Mouse (Mus musculus): ENCODE results near the gene Cog8.
"Not testable (repeated sequence)": the region's sequence is repeated elsewhere in the genome, so short reads cannot be mapped to it uniquely, and the experiment has no call there.

Gene Cog8

DNA sequence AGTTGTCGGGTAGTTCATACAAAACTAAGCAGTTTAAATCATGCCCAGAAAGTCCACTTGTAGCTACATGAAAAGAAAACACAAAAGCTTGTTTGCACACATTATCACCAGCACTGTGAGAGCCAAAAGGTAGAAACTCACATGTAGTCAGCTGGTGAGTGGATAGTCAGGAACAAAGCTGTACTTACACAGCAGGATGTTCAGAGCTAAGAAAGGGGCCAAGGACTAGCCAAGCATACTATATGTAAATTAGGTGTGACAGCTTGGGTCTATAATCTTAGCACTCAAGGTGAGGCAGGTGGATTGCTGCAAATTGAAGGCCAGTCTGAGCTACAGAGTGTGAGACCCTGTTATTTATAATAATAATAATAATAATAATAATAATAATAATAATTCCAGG is 6.1 kb upstream of the Cog8 start:
- no peaks in the 10 kb centered on the region for H3K36me3 ChIP-seq (ENCODE audit: control insufficient read depth, insufficient read depth, low read length, poor library complexity, severe bottlenecking)
- H3K27me3 ChIP-seq (ENCODE audit: control insufficient read depth, insufficient read depth, low read length, poor library complexity, severe bottlenecking): no peaks in the 10 kb centered on the region
- peak; percentile 62 for DNase-seq (ENCODE audit: low read depth, low spot score)

DNA sequence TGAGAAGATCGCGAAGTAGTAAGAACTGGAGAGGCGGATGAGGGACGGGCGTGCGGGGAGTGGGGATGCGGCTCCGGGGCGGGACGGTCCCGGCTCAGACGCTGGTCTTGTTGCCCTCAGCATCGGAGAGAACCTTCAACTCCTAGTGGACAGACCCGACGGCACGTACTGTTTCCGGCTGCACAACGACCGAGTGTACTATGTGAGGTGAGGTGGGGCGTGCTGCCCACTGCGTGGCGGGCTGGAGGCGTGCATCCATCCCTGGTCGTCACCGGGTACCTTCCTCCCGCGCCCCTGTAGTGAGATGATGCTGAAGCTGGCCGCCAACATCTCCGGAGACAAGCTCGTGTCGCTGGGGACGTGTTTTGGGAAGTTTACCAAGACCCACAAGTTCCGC is 482 bp upstream of the Cog8 start:
- Histone ChIP-seq H3K36me3 (ENCODE audit: control insufficient read depth, insufficient read depth, low read length, poor library complexity, severe bottlenecking) (peaks cover 4% of the 10 kb centered on the region), H3K27me3 (ENCODE audit: control insufficient read depth, insufficient read depth, low read length, poor library complexity, severe bottlenecking) (no peaks in the 10 kb centered on the region)
- no peak for DNase-seq (ENCODE audit: low read depth, low spot score)

DNA sequence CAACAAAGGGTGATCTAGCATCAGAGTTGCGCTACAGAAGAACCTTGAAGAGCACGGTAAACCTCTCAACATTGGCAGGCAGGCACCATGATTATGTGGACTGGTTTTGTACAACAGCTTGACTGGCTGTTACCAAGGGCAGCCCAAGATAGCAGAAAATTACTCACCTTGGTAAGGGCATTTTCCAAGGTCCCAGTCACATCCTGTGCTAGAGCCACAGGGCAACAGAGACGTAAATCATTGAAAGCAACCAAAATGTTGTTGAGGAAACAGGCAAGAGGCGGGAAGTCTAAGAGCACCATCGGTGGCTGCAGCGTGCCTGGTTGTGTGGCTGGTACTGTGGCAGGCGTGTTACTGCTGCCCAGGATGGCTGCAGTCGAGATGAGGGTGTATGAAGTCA is 4.4 kb downstream of the Cog8 start:
- no peak for DNase-seq (ENCODE audit: low read depth, low spot score)
- Histone ChIP-seq H3K36me3 (ENCODE audit: control insufficient read depth, insufficient read depth, low read length, poor library complexity, severe bottlenecking) (peaks cover 7% of the 10 kb centered on the region), H3K27me3 (ENCODE audit: control insufficient read depth, insufficient read depth, low read length, poor library complexity, severe bottlenecking) (no peaks in the 10 kb centered on the region)

DNA sequence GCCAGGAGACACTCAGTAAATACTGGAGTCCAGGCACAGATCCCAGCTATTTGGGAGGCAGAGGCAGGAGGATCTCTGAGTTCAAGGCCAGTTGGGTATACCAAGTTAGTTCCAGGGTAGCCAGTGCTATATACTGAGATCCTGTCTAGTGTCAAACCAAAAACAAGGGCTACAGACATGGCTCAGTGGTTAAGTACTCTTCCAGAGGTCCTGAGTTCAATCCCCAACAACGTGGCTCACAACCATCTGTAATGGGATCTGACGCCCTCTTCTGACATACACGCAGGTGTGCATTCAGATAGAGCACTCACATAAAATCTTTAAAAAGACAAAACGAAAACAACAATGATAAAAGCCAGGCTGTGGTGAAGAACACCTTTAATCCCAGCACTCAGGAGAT is 7.0 kb downstream of the Cog8 start:
- Histone ChIP-seq H3K36me3 (ENCODE audit: control insufficient read depth, insufficient read depth, low read length, poor library complexity, severe bottlenecking) (peaks cover 16% of the 10 kb centered on the region), H3K27me3 (ENCODE audit: control insufficient read depth, insufficient read depth, low read length, poor library complexity, severe bottlenecking) (no peaks in the 10 kb centered on the region)
- DNase-seq (ENCODE audit: low read depth, low spot score): no peak

DNA sequence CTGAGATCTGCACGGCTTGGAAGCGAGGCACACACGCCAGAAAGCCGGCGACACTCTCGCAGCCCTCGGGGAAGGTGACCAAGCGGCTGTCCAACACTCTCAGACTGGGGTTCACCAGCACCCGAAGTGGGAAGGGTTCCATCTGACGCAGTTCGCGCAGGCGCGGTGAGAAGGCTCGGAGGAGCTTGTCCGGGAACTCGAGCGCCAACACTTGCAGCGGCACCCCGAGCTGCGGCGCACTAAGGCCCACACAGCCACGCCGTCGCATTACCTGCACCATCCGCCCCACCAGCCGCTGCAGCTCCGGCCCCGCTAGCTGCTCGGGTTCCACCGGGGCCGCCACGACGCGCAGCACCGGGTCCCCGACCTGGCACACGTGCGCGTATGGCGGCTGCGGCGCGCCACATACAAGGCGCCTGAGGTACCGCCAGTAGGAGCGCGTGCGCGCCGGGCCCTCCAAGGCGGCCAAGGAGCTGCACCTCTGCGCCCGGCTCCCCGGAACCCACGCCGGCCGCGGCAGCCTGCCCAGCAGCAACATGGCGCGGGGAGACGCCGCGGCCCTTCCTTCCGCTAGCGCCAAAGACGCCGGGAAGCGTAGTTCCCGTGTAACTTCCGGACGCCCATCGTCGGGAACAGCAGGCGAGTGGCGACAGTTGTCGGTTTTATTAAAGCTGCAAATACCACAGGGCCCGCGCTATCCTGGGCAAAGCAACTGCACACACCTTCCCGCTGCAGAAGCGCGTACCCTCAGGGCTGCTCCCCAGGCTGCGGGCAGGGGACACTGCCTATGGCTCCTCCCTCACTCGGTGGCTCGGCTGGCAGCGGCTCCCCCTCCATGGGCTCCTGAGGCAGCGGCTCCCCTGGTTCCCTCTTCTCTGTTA is 8.2 kb downstream of the Cog8 start, which contains the start of gene Pdf:
TSS of gene Pdf (minus strand) at position 554 of the 881 bp plus-strand sequence.
- DNase-seq (ENCODE audit: low read depth, low spot score): peak; percentile 79
- no peaks in the 10 kb centered on the region for H3K27me3 ChIP-seq (ENCODE audit: control insufficient read depth, insufficient read depth, low read length, poor library complexity, severe bottlenecking)
- peaks cover 18% of the 10 kb centered on the region for H3K36me3 ChIP-seq (ENCODE audit: control insufficient read depth, insufficient read depth, low read length, poor library complexity, severe bottlenecking)

DNA sequence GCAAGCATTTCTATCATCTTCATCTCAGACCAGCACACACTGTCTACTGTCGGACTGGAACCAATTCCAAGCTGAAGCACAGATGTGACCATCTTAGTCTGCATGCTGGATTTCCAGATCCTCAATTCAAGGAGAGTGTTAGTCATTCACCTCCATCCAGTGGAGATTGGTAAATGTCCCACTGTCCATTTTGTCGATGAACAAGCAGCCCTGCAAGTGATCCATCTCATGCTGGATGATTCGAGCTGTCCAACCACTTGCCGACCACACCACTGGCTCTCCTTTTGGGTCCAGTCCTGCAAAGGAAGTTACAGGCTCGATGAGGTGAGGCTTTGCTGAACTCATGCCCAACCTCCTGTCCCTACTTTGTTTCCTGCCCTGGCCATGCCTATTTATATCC is 9.5 kb downstream of the Cog8 start:
- no peaks in the 10 kb centered on the region for H3K27me3 ChIP-seq (ENCODE audit: control insufficient read depth, insufficient read depth, low read length, poor library complexity, severe bottlenecking)
- H3K36me3 ChIP-seq (ENCODE audit: control insufficient read depth, insufficient read depth, low read length, poor library complexity, severe bottlenecking): peaks cover 14% of the 10 kb centered on the region

DNA sequence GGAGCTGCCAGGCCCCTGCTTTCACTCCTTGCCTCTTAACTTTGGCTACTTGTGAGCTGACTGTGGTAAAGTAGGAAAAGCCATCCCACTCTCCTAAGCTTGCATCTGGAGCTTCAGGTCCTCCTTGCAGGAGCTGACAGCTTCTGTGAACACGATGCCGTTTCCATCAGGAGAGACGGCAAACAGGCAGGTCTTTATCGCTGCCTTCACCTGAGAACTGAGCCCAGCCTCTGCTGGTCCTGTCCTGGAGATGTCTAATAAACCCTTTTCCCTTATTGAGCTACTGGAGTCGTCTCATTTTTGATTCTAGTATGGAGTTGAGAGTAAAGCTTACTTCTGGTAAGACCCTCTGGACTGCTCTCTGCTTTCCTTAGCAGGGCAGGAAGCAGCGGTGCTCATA is 11.0 kb downstream of the Cog8 start:
- no peak for DNase-seq (ENCODE audit: low read depth, low spot score)
- Histone ChIP-seq H3K36me3 (ENCODE audit: control insufficient read depth, insufficient read depth, low read length, poor library complexity, severe bottlenecking) (peaks cover 17% of the 10 kb centered on the region), H3K27me3 (ENCODE audit: control insufficient read depth, insufficient read depth, low read length, poor library complexity, severe bottlenecking) (no peaks in the 10 kb centered on the region)

More for the DNA sequence above, 9.5 kb downstream of the Cog8 start:
- DNase-seq (ENCODE audit: low read depth, low spot score): no peak

DNA sequence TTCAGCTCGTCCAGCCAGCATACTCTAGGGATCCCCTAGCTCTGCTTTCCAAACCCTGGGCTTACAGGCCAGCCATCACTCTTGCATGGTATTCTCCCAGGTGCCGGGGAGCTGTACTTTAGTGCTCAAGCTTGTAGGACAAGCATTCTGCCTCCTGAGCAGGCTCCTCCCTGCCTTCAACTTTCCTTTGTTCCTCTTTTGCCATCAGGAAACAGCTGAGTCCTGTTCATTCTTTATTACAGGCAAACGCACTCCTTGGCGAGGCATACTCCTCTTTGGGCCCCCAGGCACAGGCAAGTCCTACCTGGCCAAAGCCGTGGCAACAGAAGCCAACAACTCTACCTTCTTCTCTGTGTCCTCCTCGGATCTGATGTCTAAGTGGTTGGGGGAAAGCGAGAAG is 15.9 kb downstream of the Cog8 start:
- no peaks in the 10 kb centered on the region for H3K27me3 ChIP-seq (ENCODE audit: control insufficient read depth, insufficient read depth, low read length, poor library complexity, severe bottlenecking)
- H3K36me3 ChIP-seq (ENCODE audit: control insufficient read depth, insufficient read depth, low read length, poor library complexity, severe bottlenecking): peaks cover 16% of the 10 kb centered on the region
- no peak for DNase-seq (ENCODE audit: low read depth, low spot score)

DNA sequence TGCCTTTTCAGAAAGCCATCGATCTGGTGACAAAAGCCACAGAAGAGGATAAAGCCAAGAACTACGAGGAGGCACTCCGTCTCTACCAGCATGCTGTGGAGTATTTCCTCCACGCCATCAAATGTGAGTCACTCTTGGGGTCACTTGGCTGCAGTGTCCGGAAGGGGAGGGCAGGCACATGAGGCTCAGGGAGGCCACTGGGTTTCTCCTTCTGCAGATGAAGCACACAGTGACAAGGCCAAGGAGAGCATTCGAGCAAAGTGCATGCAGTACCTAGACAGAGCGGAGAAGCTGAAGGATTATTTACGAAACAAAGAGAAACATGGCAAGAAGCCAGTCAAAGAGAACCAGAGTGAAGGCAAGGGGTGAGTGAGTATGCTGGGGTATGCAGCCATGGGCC is 19.9 kb downstream of the Cog8 start:
- no peak for DNase-seq (ENCODE audit: low read depth, low spot score)
- Histone ChIP-seq H3K36me3 (ENCODE audit: control insufficient read depth, insufficient read depth, low read length, poor library complexity, severe bottlenecking) (peaks cover 5% of the 10 kb centered on the region), H3K27me3 (ENCODE audit: control insufficient read depth, insufficient read depth, low read length, poor library complexity, severe bottlenecking) (no peaks in the 10 kb centered on the region)

DNA sequence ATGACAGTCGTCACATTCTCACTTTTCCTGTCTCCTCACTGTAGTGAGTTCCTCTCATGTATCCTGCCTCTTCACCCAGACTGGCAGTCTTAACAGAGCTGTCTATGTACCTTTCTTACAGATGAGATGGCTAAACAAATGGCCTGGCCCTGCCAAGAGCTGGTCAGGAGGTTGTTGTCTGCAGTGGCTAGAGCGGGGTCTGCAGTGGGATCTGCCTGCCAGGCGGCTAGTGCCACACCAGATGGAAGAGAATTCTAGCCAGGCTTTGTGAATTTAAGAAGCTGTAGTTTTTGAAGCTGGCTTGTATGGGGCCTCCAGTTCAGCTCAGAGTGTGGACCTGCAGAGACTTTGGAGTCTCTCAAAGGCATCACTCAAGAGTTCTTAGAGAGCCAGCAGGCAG is 20.8 kb downstream of the Cog8 start:
- peaks cover 3% of the 10 kb centered on the region; the same call in 1 of the 2 replicates for H3K36me3 ChIP-seq (ENCODE audit: control insufficient read depth, insufficient read depth, low read length, poor library complexity, severe bottlenecking)
- H3K27me3 ChIP-seq (ENCODE audit: control insufficient read depth, insufficient read depth, low read length, poor library complexity, severe bottlenecking): no peaks in the 10 kb centered on the region
- DNase-seq (ENCODE audit: low read depth, low spot score): no peak

DNA sequence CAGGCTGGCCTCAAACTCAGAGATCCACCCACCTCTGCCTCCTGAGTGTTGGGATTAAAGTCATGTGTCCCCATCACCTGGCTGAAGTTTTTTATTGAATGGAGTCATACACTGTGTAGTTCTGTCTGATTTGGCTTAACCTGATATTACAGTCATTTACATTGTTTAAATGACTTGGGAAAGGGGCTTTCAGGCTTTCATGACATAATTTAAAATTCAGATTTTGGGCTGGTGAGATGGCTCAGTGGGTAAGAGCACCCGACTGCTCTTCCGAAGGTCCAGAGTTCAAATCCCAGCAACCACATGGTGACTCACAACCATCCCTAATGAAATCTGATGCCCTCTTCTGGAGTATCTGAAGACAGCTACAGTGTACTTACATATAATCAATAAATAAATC is 22.9 kb downstream of the Cog8 start:
- not testable (repeated sequence) for H3K27me3 ChIP-seq (ENCODE audit: control insufficient read depth, insufficient read depth, low read length, poor library complexity, severe bottlenecking); DNase-seq (ENCODE audit: low read depth, low spot score); H3K36me3 ChIP-seq (ENCODE audit: control insufficient read depth, insufficient read depth, low read length, poor library complexity, severe bottlenecking)

DNA sequence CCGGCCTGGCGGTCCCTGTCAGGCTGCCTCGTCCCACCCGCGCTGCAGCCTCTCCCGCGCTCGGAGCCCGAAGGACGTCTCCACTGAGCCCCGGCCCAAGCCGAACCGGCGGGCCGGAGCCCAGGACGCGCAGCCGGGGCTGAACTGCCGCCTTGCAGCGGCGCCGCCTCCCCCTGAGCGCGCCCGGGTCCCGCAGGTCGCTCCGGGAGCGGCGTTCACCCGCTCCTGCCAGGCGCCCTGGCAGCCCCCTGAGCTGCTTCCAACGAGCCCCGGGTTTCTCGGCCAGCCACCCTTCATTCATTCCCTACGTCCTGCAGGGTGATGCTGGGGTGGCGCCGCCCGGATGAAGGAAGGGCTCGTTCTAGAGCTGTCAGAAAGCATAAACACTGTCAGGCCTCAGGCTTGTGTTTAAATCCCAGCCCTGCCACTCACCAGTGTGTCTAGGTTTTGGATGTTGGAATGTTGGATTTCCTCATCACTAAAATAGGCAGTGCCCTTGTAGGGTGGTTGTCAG is 24.9 kb downstream of the Cog8 start:
- H3K27me3 ChIP-seq (ENCODE audit: control insufficient read depth, insufficient read depth, low read length, poor library complexity, severe bottlenecking): no peaks in the 10 kb centered on the region
- no peaks in the 10 kb centered on the region for H3K36me3 ChIP-seq (ENCODE audit: control insufficient read depth, insufficient read depth, low read length, poor library complexity, severe bottlenecking)
- DNase-seq (ENCODE audit: low read depth, low spot score): no peak

DNA sequence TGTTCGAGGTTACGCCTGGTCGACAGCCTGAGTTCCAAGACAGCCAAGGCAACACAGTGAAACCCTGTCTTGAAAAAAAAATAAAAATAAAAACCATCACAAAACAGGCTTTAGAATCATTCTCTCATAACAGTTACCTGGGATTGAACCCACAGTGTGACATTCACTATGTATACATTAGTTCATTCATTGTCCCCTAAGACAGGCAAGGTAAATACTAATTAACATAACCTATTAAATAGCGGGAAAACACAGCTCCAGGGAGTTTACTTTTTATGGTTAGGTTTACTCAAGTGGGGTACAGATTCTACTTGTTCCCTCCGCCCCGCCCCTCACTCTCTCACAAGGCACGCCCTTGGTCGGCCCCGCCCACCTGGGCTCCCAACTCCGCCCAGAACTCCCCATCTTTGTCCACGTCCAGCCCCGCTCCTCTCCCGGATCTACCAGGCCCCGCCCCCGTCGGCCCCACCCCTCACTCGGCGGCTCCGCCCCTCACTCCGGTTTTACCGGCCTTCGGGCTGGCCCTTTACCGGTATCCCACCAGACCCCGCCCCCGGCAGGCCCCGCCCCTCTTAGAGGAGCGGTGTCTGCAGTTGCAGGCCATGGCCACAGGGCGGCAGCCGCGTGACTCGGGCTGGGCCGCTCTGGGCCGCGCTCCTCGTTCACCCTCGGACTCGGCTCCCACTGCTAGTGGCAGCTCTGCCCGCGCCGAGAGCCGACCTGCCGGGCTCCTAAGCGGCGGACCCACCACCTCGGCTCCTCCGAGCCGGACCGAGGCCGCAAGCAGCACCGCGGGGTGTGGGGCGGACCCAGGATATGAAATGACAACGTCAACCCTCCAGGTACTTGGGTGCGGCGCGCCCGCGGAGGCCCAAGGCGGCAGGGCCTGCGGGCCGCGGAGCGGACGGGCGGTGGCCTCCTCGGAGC is 25.6 kb downstream of the Cog8 start, which contains the start of gene Vps4a:
TSS of gene Vps4a (plus strand) at position 573 of the 927 bp plus-strand sequence.
- H3K27me3 ChIP-seq (ENCODE audit: control insufficient read depth, insufficient read depth, low read length, poor library complexity, severe bottlenecking): no peaks in the 10 kb centered on the region
- DNase-seq (ENCODE audit: low read depth, low spot score): peak; percentile 95

DNA sequence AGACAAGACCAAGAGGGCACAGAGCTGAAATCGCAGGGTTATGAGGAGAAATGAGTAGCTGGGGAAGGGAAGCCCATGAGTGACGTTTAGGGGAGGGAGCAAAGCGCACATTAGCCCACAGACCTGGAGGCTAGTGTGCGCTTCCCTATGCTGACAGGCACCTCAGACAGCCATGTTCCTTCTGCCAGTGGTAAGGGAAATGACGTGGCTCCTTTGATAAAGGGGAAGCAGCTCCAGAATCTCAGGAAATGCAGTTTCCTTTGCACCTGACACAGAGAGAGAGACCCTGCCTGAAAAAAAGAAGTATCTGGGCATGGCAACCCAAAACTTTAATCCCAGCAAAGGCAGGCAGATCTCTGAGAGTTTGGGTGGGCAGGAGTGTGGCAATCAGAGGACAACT is 26.4 kb downstream of the Cog8 start:
- H3K27me3 ChIP-seq (ENCODE audit: control insufficient read depth, insufficient read depth, low read length, poor library complexity, severe bottlenecking): no peaks in the 10 kb centered on the region
- peak; percentile 62 for DNase-seq (ENCODE audit: low read depth, low spot score)
- H3K36me3 ChIP-seq (ENCODE audit: control insufficient read depth, insufficient read depth, low read length, poor library complexity, severe bottlenecking): no peaks in the 10 kb centered on the region

More for the DNA sequence above, 25.6 kb downstream of the Cog8 start, which contains the start of gene Vps4a:
- no peaks in the 10 kb centered on the region for H3K36me3 ChIP-seq (ENCODE audit: control insufficient read depth, insufficient read depth, low read length, poor library complexity, severe bottlenecking)

DNA sequence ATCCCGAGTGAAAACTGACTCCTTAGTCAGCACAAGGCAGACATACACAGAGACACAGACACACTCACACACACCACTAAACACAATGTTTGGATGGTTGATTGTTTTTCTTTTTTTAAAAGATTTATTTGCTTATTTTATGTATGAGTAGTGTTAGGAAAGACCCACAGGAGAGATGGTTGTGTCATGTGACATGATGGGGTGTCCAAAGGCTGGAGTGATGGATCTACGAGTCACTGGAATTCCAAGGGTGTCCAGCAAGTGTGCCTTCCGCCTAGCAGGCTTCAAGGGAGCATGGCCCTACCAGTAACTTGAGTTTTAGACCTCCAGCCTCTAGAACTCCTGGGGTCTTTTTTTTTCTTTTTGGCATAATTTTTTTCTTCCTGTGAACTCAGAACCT is 27.2 kb downstream of the Cog8 start:
- no peak for DNase-seq (ENCODE audit: low read depth, low spot score)
- Histone ChIP-seq H3K27me3 (ENCODE audit: control insufficient read depth, insufficient read depth, low read length, poor library complexity, severe bottlenecking) (no peaks in the 10 kb centered on the region), H3K36me3 (ENCODE audit: control insufficient read depth, insufficient read depth, low read length, poor library complexity, severe bottlenecking) (no peaks in the 10 kb centered on the region)

Measured in splenic B cell, adult 2 months (primary cell).